Mouse (Mus musculus): ENCODE measurements around the gene Gm9970. TPM values are rescaled to one million over a fixed set of nuclear protein-coding genes. Genes with fewer than 3 reads are reported as not detected.
A peak's percentile ranks its signal among the peaks of the same experiment; 100 is the strongest.

Gene Gm9970
- not detected in 2 replicates for polyA plus RNA-seq (2015; fragmentation: Nextera tagmentation; extraction: Ambion mirVana)

- H3K9ac ChIP-seq: peak within 1 kb of the TSS; percentile 94
- peaks cover 15% of the 10 kb centered on the region for H3K4me1 ChIP-seq (replicated peaks)
- peak within 1 kb of the TSS; percentile 85 for H3K4me2 ChIP-seq
- WGBS (ENCODE audit: insufficient replicate concordance): under 1% methylated on average over 103 of the region's 103 CpGs
- H3K27me3 ChIP-seq: no peaks in the 10 kb centered on the region
- peak within 1 kb of the TSS; percentile 96 for H3K27ac ChIP-seq
- peak within 1 kb of the TSS; percentile 94 for H3K4me3 ChIP-seq (replicated peaks)
- peaks cover 23% of the 10 kb centered on the region for H3K36me3 ChIP-seq
- DNase-seq: peak; percentile 93
- ATAC-seq (ENCODE audit: low read depth): peak; percentile 96
- H3K9me3 ChIP-seq (replicated peaks): no peaks in the 10 kb centered on the region
Measured at GRCm38 (mm10) chr5:31240637-31241521, at the start of gene Gm9970, which contains the start of gene Nrbp1. Gm9970 (minus strand) TSS chr5:31241232. Nrbp1 (plus strand) TSS chr5:31240864.

- no peak overlapping the region for H3K4me3 ChIP-seq (replicated peaks)
- peaks cover 30% of the 10 kb centered on the region for H3K4me1 ChIP-seq (replicated peaks)
- peaks cover 7% of the 10 kb centered on the region; the same call in 1 of the 2 replicates for H3K36me3 ChIP-seq
- 36% methylated on average over 3 of the region's 3 CpGs for WGBS (ENCODE audit: insufficient replicate concordance)
- H3K27me3 ChIP-seq: peaks cover 12% of the 10 kb centered on the region
- peak overlapping the region; percentile 43; the same call in 1 of the 2 replicates for H3K27ac ChIP-seq
- peak overlapping the region; percentile 86 for H3K4me2 ChIP-seq
- ATAC-seq (ENCODE audit: low read depth) (no peak), DNase-seq (no peak)
- H3K9ac ChIP-seq: peak overlapping the region; percentile 73; the same call in 1 of the 2 replicates
- H3K9me3 ChIP-seq (replicated peaks): no peaks in the 10 kb centered on the region
Measured at GRCm38 (mm10) chr5:31289626-31290230, 48.7 kb upstream of the Gm9970 start.

- WGBS (ENCODE audit: insufficient replicate concordance): 67% methylated on average over 3 of the region's 3 CpGs
- peaks cover 2% of the 10 kb centered on the region; the same call in 1 of the 2 replicates for H3K27me3 ChIP-seq
- no peak for DNase-seq
Measured at GRCm38 (mm10) chr5:31288655-31289054, 47.6 kb upstream of the Gm9970 start.

GRCm38 (mm10) chr5:31288225-31288624 is 47.2 kb upstream of the Gm9970 start:
- H3K27ac ChIP-seq: no peak overlapping the region
- no peak for DNase-seq

More at GRCm38 (mm10) chr5:31288655-31289054, 47.6 kb upstream of the Gm9970 start:
- Histone ChIP-seq H3K9me3 (replicated peaks) (no peaks in the 10 kb centered on the region), H3K36me3 (peaks cover 8% of the 10 kb centered on the region; the same call in 1 of the 2 replicates), H3K9ac (no peak overlapping the region), H3K4me2 (no peak overlapping the region), H3K4me3 (replicated peaks) (no peak overlapping the region), H3K4me1 (replicated peaks) (peaks cover 30% of the 10 kb centered on the region), H3K27ac (no peak overlapping the region)
- ATAC-seq (ENCODE audit: low read depth): no peak

GRCm38 (mm10) chr5:31279245-31279988 is 38.4 kb upstream of the Gm9970 start:
- H3K4me2 ChIP-seq: no peak overlapping the region
- no peak for ATAC-seq (ENCODE audit: low read depth)
- no peak for DNase-seq
- H3K4me1 ChIP-seq (replicated peaks): no peaks in the 10 kb centered on the region
- H3K36me3 ChIP-seq: peaks cover 8% of the 10 kb centered on the region; the same call in 1 of the 2 replicates
- H3K9ac ChIP-seq: no peak overlapping the region
- no peaks in the 10 kb centered on the region for H3K27me3 ChIP-seq
- H3K27ac ChIP-seq: no peak overlapping the region
- 64% methylated on average over 20 of the region's 20 CpGs for WGBS (ENCODE audit: insufficient replicate concordance)
- H3K4me3 ChIP-seq (replicated peaks): no peak overlapping the region
- H3K9me3 ChIP-seq (replicated peaks): no peaks in the 10 kb centered on the region

More at GRCm38 (mm10) chr5:31288225-31288624, 47.2 kb upstream of the Gm9970 start:
- Histone ChIP-seq H3K36me3 (peaks cover 8% of the 10 kb centered on the region; the same call in 1 of the 2 replicates), H3K9ac (no peak overlapping the region), H3K27me3 (no peaks in the 10 kb centered on the region), H3K4me3 (replicated peaks) (no peak overlapping the region), H3K4me2 (no peak overlapping the region), H3K4me1 (replicated peaks) (peaks cover 30% of the 10 kb centered on the region), H3K9me3 (replicated peaks) (no peaks in the 10 kb centered on the region)
- ATAC-seq (ENCODE audit: low read depth): no peak
- 40% methylated on average over 4 of the region's 4 CpGs for WGBS (ENCODE audit: insufficient replicate concordance)

- Histone ChIP-seq H3K4me2 (no peak overlapping the region), H3K27ac (no peak overlapping the region), H3K9me3 (replicated peaks) (no peaks in the 10 kb centered on the region), H3K4me3 (replicated peaks) (no peak overlapping the region), H3K27me3 (no peaks in the 10 kb centered on the region), H3K4me1 (replicated peaks) (no peaks in the 10 kb centered on the region), H3K36me3 (peaks cover 5% of the 10 kb centered on the region; the same call in 1 of the 2 replicates), H3K9ac (no peak overlapping the region)
- WGBS (ENCODE audit: insufficient replicate concordance): 69% methylated on average over 6 of the region's 6 CpGs
- no peak for ATAC-seq (ENCODE audit: low read depth)
- DNase-seq: no peak
Measured at GRCm38 (mm10) chr5:31273018-31273417, 32.0 kb upstream of the Gm9970 start.

- 59% methylated on average over 6 of the region's 6 CpGs for WGBS (ENCODE audit: insufficient replicate concordance)
- Histone ChIP-seq H3K4me3 (replicated peaks) (no peak overlapping the region), H3K9me3 (replicated peaks) (no peaks in the 10 kb centered on the region), H3K27me3 (no peaks in the 10 kb centered on the region), H3K27ac (no peak overlapping the region), H3K4me2 (no peak overlapping the region), H3K9ac (no peak overlapping the region), H3K4me1 (replicated peaks) (no peaks in the 10 kb centered on the region), H3K36me3 (peaks cover 5% of the 10 kb centered on the region; the same call in 1 of the 2 replicates)
- ATAC-seq (ENCODE audit: low read depth): no peak
- no peak for DNase-seq
Measured at GRCm38 (mm10) chr5:31267686-31268085, 26.7 kb upstream of the Gm9970 start.

GRCm38 (mm10) chr5:31266101-31266500 is 25.1 kb upstream of the Gm9970 start:
- H3K9ac ChIP-seq: no peak overlapping the region
- ATAC-seq (ENCODE audit: low read depth) (no peak), DNase-seq (no peak)
- H3K4me1 ChIP-seq (replicated peaks): no peaks in the 10 kb centered on the region
- H3K27ac ChIP-seq: no peak overlapping the region
- WGBS (ENCODE audit: insufficient replicate concordance): 74% methylated on average over 7 of the region's 7 CpGs
- peaks cover 5% of the 10 kb centered on the region; the same call in 1 of the 2 replicates for H3K36me3 ChIP-seq
- no peak overlapping the region for H3K4me2 ChIP-seq
- H3K4me3 ChIP-seq (replicated peaks): no peak overlapping the region
- H3K27me3 ChIP-seq: no peaks in the 10 kb centered on the region
- no peaks in the 10 kb centered on the region for H3K9me3 ChIP-seq (replicated peaks)

GRCm38 (mm10) chr5:31257616-31258015 is 16.6 kb upstream of the Gm9970 start:
- 70% methylated on average over 11 of the region's 11 CpGs for WGBS (ENCODE audit: insufficient replicate concordance)
- DNase-seq (no peak), ATAC-seq (ENCODE audit: low read depth) (no peak)
- no peak overlapping the region for H3K4me2 ChIP-seq
- peaks cover 14% of the 10 kb centered on the region for H3K36me3 ChIP-seq
- no peak overlapping the region for H3K4me3 ChIP-seq (replicated peaks)
- no peaks in the 10 kb centered on the region for H3K27me3 ChIP-seq
- H3K9me3 ChIP-seq (replicated peaks): no peaks in the 10 kb centered on the region
- peaks cover 17% of the 10 kb centered on the region for H3K4me1 ChIP-seq (replicated peaks)
- H3K9ac ChIP-seq: no peak overlapping the region
- no peak overlapping the region for H3K27ac ChIP-seq

GRCm38 (mm10) chr5:31255971-31256370 is 14.9 kb upstream of the Gm9970 start:
- Histone ChIP-seq H3K4me3 (replicated peaks) (no peak overlapping the region), H3K27me3 (no peaks in the 10 kb centered on the region), H3K36me3 (peaks cover 30% of the 10 kb centered on the region), H3K27ac (no peak overlapping the region), H3K4me2 (no peak overlapping the region), H3K4me1 (replicated peaks) (peaks cover 26% of the 10 kb centered on the region), H3K9ac (no peak overlapping the region), H3K9me3 (replicated peaks) (no peaks in the 10 kb centered on the region)
- WGBS (ENCODE audit: insufficient replicate concordance): 71% methylated on average over 2 of the region's 2 CpGs
- DNase-seq (no peak), ATAC-seq (ENCODE audit: low read depth) (no peak)

- Histone ChIP-seq H3K36me3 (peaks cover 36% of the 10 kb centered on the region), H3K4me2 (no peak overlapping the region)
- DNase-seq: no peak
Measured at GRCm38 (mm10) chr5:31255381-31255780, 14.3 kb upstream of the Gm9970 start.

More at GRCm38 (mm10) chr5:31255381-31255780, 14.3 kb upstream of the Gm9970 start:
- Histone ChIP-seq H3K4me3 (replicated peaks) (no peak overlapping the region), H3K27ac (no peak overlapping the region), H3K9me3 (replicated peaks) (no peaks in the 10 kb centered on the region), H3K9ac (no peak overlapping the region), H3K27me3 (no peaks in the 10 kb centered on the region), H3K4me1 (replicated peaks) (peaks cover 29% of the 10 kb centered on the region)
- no peak for ATAC-seq (ENCODE audit: low read depth)
- WGBS (ENCODE audit: insufficient replicate concordance): 83% methylated on average over 2 of the region's 2 CpGs
